In genomic region chr2:154215191-154215590, GRCm38 (mm10) we compare ENCODE assay signal across 9 mouse cellular contexts. TPM values are rescaled to one million over a fixed set of nuclear protein-coding genes. Genes with fewer than 3 reads are reported as not detected.
DNase-seq lines count a peak whose midpoint lies in the region; ATAC-seq and TF ChIP-seq lines count a peak whose summit lies in the region.
"Had no signal": no experiment of that assay in that cellular context is flagged by ENCODE, and none has a peak within 500 bp of the region (broad histone marks: within the 10 kb centered on the region; RNA-seq: fewer than 3 reads in every experiment).

No protein-coding gene starts in this region.

- H3K4me1 ChIP-seq in hindbrain, embryonic 11.5 days (replicated peaks; ENCODE audit: control insufficient read depth, insufficient read depth, low read length): no peaks in the 10 kb centered on the region
- no peaks in the 10 kb centered on the region for H3K4me1 ChIP-seq in hindbrain, embryonic 13.5 days (replicated peaks)
- peaks cover 5% of the 10 kb centered on the region for H3K4me1 ChIP-seq in cortical plate, adult 2 months (ENCODE audit: control insufficient read depth, insufficient read depth, low read length)
- H3K4me1 ChIP-seq in thymus, adult 2 months (replicated peaks; ENCODE audit: control insufficient read depth, insufficient read depth, low read length): no peaks in the 10 kb centered on the region
- H3K4me1 ChIP-seq: embryonic facial prominence, embryonic 13.5 days had no signal

- peak; percentile 64 for TF ChIP-seq CTCF in cortical plate, adult 2 months (IDR thresholded peaks at IDR 0.05; ENCODE audit: extremely low read depth, insufficient read depth, low read length)
- peak; percentile 64; the same call in 1 of the 2 replicates for TF ChIP-seq CTCF in thymus, adult 2 months (IDR thresholded peaks at IDR 0.05; ENCODE audit: borderline replicate concordance, control insufficient read depth, extremely low read depth, insufficient read depth, low read length, poor library complexity)

- H3K27ac ChIP-seq in hindbrain, embryonic 11.5 days (ENCODE audit: low read depth, low read length): no peak overlapping the region
- H3K27ac ChIP-seq in hindbrain, embryonic 13.5 days: no peak overlapping the region
- no peak overlapping the region for H3K27ac ChIP-seq in cortical plate, adult 2 months (ENCODE audit: insufficient read depth, low read length)
- no peak overlapping the region for H3K27ac ChIP-seq in thymus, adult 2 months (ENCODE audit: control insufficient read depth, insufficient read depth, low read length)
- H3K27ac ChIP-seq: embryonic facial prominence, embryonic 13.5 days had no signal

- H3K27me3 ChIP-seq in hindbrain, embryonic 11.5 days (ENCODE audit: control insufficient read depth, insufficient read depth, low read length): no peaks in the 10 kb centered on the region
- no peaks in the 10 kb centered on the region for H3K27me3 ChIP-seq in hindbrain, embryonic 13.5 days
- no peaks in the 10 kb centered on the region for H3K27me3 ChIP-seq in thymus, adult 2 months (ENCODE audit: control insufficient read depth, insufficient read depth, low read length)
- H3K27me3 ChIP-seq: embryonic facial prominence, embryonic 13.5 days had no signal

- H3K9me3 ChIP-seq in hindbrain, embryonic 11.5 days (ENCODE audit: control insufficient read depth, low read length): no peaks in the 10 kb centered on the region
- H3K9me3 ChIP-seq in hindbrain, embryonic 13.5 days: no peaks in the 10 kb centered on the region
- H3K9me3 ChIP-seq: embryonic facial prominence, embryonic 13.5 days had no signal

- no peak overlapping the region for H3K4me2 ChIP-seq in hindbrain, embryonic 11.5 days (replicated peaks; ENCODE audit: low read depth, low read length)
- no peak overlapping the region for H3K4me2 ChIP-seq in hindbrain, embryonic 13.5 days
- H3K4me2 ChIP-seq: embryonic facial prominence, embryonic 13.5 days had no signal

- no peak for TF ChIP-seq POLR2A in cortical plate, adult 2 months (IDR thresholded peaks at IDR 0.05; ENCODE audit: extremely low read depth, insufficient read depth, low read length)
- TF ChIP-seq POLR2A in thymus, adult 2 months (IDR thresholded peaks at IDR 0.05; ENCODE audit: control insufficient read depth, extremely low read depth, insufficient read depth, low read length, poor library complexity): no peak

- 16% methylated on average over 5 of the region's 5 CpGs for WGBS in hindbrain, embryonic 11.5 days
- WGBS in hindbrain, embryonic 13.5 days: 18% methylated on average over 5 of the region's 5 CpGs
- WGBS in thymus, adult 2 months: 8% methylated on average over 5 of the region's 5 CpGs

- no peaks in the 10 kb centered on the region for H3K36me3 ChIP-seq in hindbrain, embryonic 11.5 days (ENCODE audit: control insufficient read depth, insufficient read depth, low read length)
- no peaks in the 10 kb centered on the region for H3K36me3 ChIP-seq in hindbrain, embryonic 13.5 days
- no peaks in the 10 kb centered on the region for H3K36me3 ChIP-seq in thymus, adult 2 months (ENCODE audit: control insufficient read depth, insufficient read depth, low read length)
- H3K36me3 ChIP-seq: embryonic facial prominence, embryonic 13.5 days had no signal

- intact Hi-C loops in heart, postnatal 36 days (cut with DNase I): loop anchor here (1.0 kb wide), 1 partner anchor 79 kb away; no protein-coding TSS in a partner anchor
- intact Hi-C loops in left cerebral cortex, postnatal 36 days (cut with DNase I): loop anchor here (5.0 kb wide), 1 partner anchor 77 kb away; no protein-coding TSS in a partner anchor

- DNase-seq in hindbrain, embryonic 11.5 days (ENCODE audit: low spot score): peak; percentile 85
- peak; percentile 80 to 82 for DNase-seq in adrenal gland, adult 18-20 months (ENCODE audit: low spot score in 2 of 2)
- DNase-seq in heart, postnatal 36 days: peak; percentile 59 to 76
- DNase-seq in left cerebral cortex, postnatal 36 days (ENCODE audit: low spot score in 2 of 2): peak; percentile 29 to 37
- DNase-seq in ovary, adult 18-20 months (ENCODE audit: low spot score): peak; percentile 61
- peak; percentile 68 for DNase-seq in thymus, adult 2 months

- H3K9ac ChIP-seq in hindbrain, embryonic 11.5 days (ENCODE audit: low read depth, low read length): no peak overlapping the region
- H3K9ac ChIP-seq in hindbrain, embryonic 13.5 days: no peak overlapping the region
- H3K9ac ChIP-seq: embryonic facial prominence, embryonic 13.5 days had no signal

- no peak for ATAC-seq in hindbrain, embryonic 11.5 days (ENCODE audit: low FRiP score)
- ATAC-seq in hindbrain, embryonic 13.5 days (ENCODE audit: low FRiP score): no peak

- H3K4me3 ChIP-seq in hindbrain, embryonic 11.5 days (ENCODE audit: low read depth, low read length): no peak overlapping the region
- no peak overlapping the region for H3K4me3 ChIP-seq in hindbrain, embryonic 13.5 days
- no peak overlapping the region for H3K4me3 ChIP-seq in cortical plate, adult 2 months (ENCODE audit: insufficient read depth, low read length)
- H3K4me3 ChIP-seq in thymus, adult 2 months (ENCODE audit: control insufficient read depth, insufficient read depth, low read length): no peak overlapping the region
- H3K4me3 ChIP-seq: embryonic facial prominence, embryonic 13.5 days had no signal

RNA-seq across cellular contexts. Expression of gene Bpifb5, which starts 8.4 kb away (rescaled TPM):
- polyA plus RNA-seq in hindbrain, embryonic 11.5 days (2014; fragmentation: Nextera tagmentation; extraction: Ambion mirVana): 0.50 TPM in 1 of 2 replicates, not detected in the other
- polyA plus RNA-seq in hindbrain, embryonic 13.5 days (2015; fragmentation: Nextera tagmentation; extraction: Ambion mirVana): 0.26 and 0.39 TPM in 2 replicates
- total RNA-seq in adrenal gland, adult 18-20 months (2021): not detected
- polyA plus RNA-seq in cortical plate, adult 2 months (2012; rRNA removed): 0.21 TPM in 1 of 2 replicates, not detected in the other
- total RNA-seq in heart, postnatal 36 days (2021): not detected
- total RNA-seq in left cerebral cortex, postnatal 36 days (2021): not detected
- polyA plus RNA-seq in thymus, adult 2 months (2012; rRNA removed): 0.40 and 0.65 TPM in 2 replicates

RNA-seq across cellular contexts. Expression of gene Bpifb1, which starts 24.6 kb away (rescaled TPM):
- not detected in 2 replicates for polyA plus RNA-seq in hindbrain, embryonic 11.5 days (2014; fragmentation: Nextera tagmentation; extraction: Ambion mirVana)
- polyA plus RNA-seq in hindbrain, embryonic 13.5 days (2015; fragmentation: Nextera tagmentation; extraction: Ambion mirVana): 0.27 TPM in 1 of 2 replicates, not detected in the other
- not detected for total RNA-seq in adrenal gland, adult 18-20 months (2021)
- 0.08 and 0.10 TPM in 2 replicates for polyA plus RNA-seq in cortical plate, adult 2 months (2012; rRNA removed)
- total RNA-seq in heart, postnatal 36 days (2021): not detected
- total RNA-seq in left cerebral cortex, postnatal 36 days (2021): under 1 TPM in 1 of 2 experiments, not detected in 1; 0.25 TPM
- polyA plus RNA-seq in thymus, adult 2 months (2012; rRNA removed): 1.4 and 1.5 TPM in 2 replicates
- polyA plus RNA-seq: embryonic facial prominence, embryonic 13.5 days had no signal

RNA-seq across cellular contexts. Expression of gene Bpifb9a, which starts 42.5 kb away (rescaled TPM):
- polyA plus RNA-seq in hindbrain, embryonic 11.5 days (2014; fragmentation: Nextera tagmentation; extraction: Ambion mirVana): not detected in 2 replicates
- polyA plus RNA-seq in hindbrain, embryonic 13.5 days (2015; fragmentation: Nextera tagmentation; extraction: Ambion mirVana): not detected in 2 replicates
- not detected for total RNA-seq in adrenal gland, adult 18-20 months (2021)
- not detected in 2 replicates for polyA plus RNA-seq in cortical plate, adult 2 months (2012; rRNA removed)
- not detected for total RNA-seq in heart, postnatal 36 days (2021)
- not detected for total RNA-seq in left cerebral cortex, postnatal 36 days (2021)
- polyA plus RNA-seq in thymus, adult 2 months (2012; rRNA removed): 0.11 and 0.14 TPM in 2 replicates
- polyA plus RNA-seq: embryonic facial prominence, embryonic 13.5 days had no signal

RNA-seq across cellular contexts. Expression of gene Bpifa5, which starts 52.8 kb away (rescaled TPM):
- polyA plus RNA-seq in hindbrain, embryonic 11.5 days (2014; fragmentation: Nextera tagmentation; extraction: Ambion mirVana): not detected in 2 replicates
- not detected in 2 replicates for polyA plus RNA-seq in hindbrain, embryonic 13.5 days (2015; fragmentation: Nextera tagmentation; extraction: Ambion mirVana)
- not detected for total RNA-seq in adrenal gland, adult 18-20 months (2021)
- not detected in 2 replicates for polyA plus RNA-seq in cortical plate, adult 2 months (2012; rRNA removed)
- total RNA-seq in heart, postnatal 36 days (2021): not detected
- not detected for total RNA-seq in left cerebral cortex, postnatal 36 days (2021)
- polyA plus RNA-seq in thymus, adult 2 months (2012; rRNA removed): 1.3 and 1.6 TPM in 2 replicates
- polyA plus RNA-seq: embryonic facial prominence, embryonic 13.5 days had no signal

Comparison
In these comparisons a context has a peak if more than half of its experiments do, and no peak if none do; other contexts are left out.
1. DNase-seq: peak in every context shown above with its lines; median percentile 85 in hindbrain, embryonic 11.5 days; 81 in adrenal gland, adult 18-20 months; 68 in thymus, adult 2 months; 68 in heart, postnatal 36 days; 61 in ovary, adult 18-20 months; 33 in left cerebral cortex, postnatal 36 days.